13 mouse cellular contexts compared by ENCODE assay signal in genomic region chr7:24297361-24298095, GRCm38 (mm10). TPM values are rescaled to one million over a fixed set of nuclear protein-coding genes. Genes with fewer than 3 reads are reported as not detected.
DNase-seq lines count a peak whose midpoint lies in the region; ATAC-seq and TF ChIP-seq lines count a peak whose summit lies in the region.
"Had no signal": no experiment of that assay in that cellular context is flagged by ENCODE, and none has a peak within 500 bp of the region (broad histone marks: within the 10 kb centered on the region; RNA-seq: fewer than 3 reads in every experiment).

No protein-coding gene starts in this region.

- no peaks in the 10 kb centered on the region for H3K27me3 ChIP-seq in heart, embryonic 12.5 days (replicated peaks)
- no peaks in the 10 kb centered on the region for H3K27me3 ChIP-seq in heart, adult 2 months (ENCODE audit: control insufficient read depth, insufficient read depth, low read length)
- H3K27me3 ChIP-seq in embryonic facial prominence, embryonic 14.5 days (replicated peaks; ENCODE audit: control insufficient read depth, insufficient read depth, low read length), result no peaks in the 10 kb centered on the region
- no peaks in the 10 kb centered on the region for H3K27me3 ChIP-seq in hindbrain, embryonic 15.5 days
- no peaks in the 10 kb centered on the region for H3K27me3 ChIP-seq in midbrain, embryonic 15.5 days (replicated peaks)

- H3K27ac ChIP-seq in heart, embryonic 12.5 days (ENCODE audit: poor library complexity, severe bottlenecking), result no peak overlapping the region
- H3K27ac ChIP-seq in heart, adult 2 months, result no peak overlapping the region
- no peak overlapping the region for H3K27ac ChIP-seq in embryonic facial prominence, embryonic 14.5 days (replicated peaks; ENCODE audit: low read depth, low read length)
- 0 out of 2 replicates have a peak overlapping the region, but pooled peaks have one; percentile 92 for H3K27ac ChIP-seq in hindbrain, embryonic 15.5 days (replicated peaks)
- H3K27ac ChIP-seq in midbrain, embryonic 15.5 days, result no peak overlapping the region

- DNase-seq in heart, adult 2 months, result no peak
- no peak for DNase-seq in embryonic facial prominence, embryonic 14.5 days (ENCODE audit: low spot score)
- DNase-seq in right cerebral cortex, postnatal 14 days, result no peak
- DNase-seq in gastrocnemius, adult 8-10 months (ENCODE audit: low spot score in 2 of 2), result no peak
- DNase-seq: B cell, adult 2 months; gastrocnemius, postnatal 36 days; kidney, postnatal 25 days; liver; thymus, adult 18-20 months had no signal

- H3K9me3 ChIP-seq in heart, embryonic 12.5 days (replicated peaks), result no peaks in the 10 kb centered on the region
- H3K9me3 ChIP-seq in embryonic facial prominence, embryonic 14.5 days (ENCODE audit: control insufficient read depth, low read length), result no peaks in the 10 kb centered on the region
- no peaks in the 10 kb centered on the region for H3K9me3 ChIP-seq in hindbrain, embryonic 15.5 days
- H3K9me3 ChIP-seq in midbrain, embryonic 15.5 days, result no peaks in the 10 kb centered on the region

- H3K36me3 ChIP-seq in heart, embryonic 12.5 days, result peaks cover 58% of the 10 kb centered on the region
- H3K36me3 ChIP-seq in heart, adult 2 months (ENCODE audit: control insufficient read depth, insufficient read depth, low read length), result no peaks in the 10 kb centered on the region
- peaks cover 61% of the 10 kb centered on the region for H3K36me3 ChIP-seq in embryonic facial prominence, embryonic 14.5 days (ENCODE audit: control insufficient read depth, insufficient read depth, low read length)
- peaks cover 50% of the 10 kb centered on the region for H3K36me3 ChIP-seq in hindbrain, embryonic 15.5 days
- peaks cover 31% of the 10 kb centered on the region for H3K36me3 ChIP-seq in midbrain, embryonic 15.5 days (replicated peaks)

- TF ChIP-seq POLR2A in heart, adult 2 months (IDR thresholded peaks at IDR 0.05; ENCODE audit: insufficient read depth, low read depth, low read length), result no peak

- H3K4me1 ChIP-seq in heart, embryonic 12.5 days (replicated peaks), result peaks cover 11% of the 10 kb centered on the region
- no peaks in the 10 kb centered on the region; the same call in 1 of the 2 replicates for H3K4me1 ChIP-seq in heart, adult 2 months (ENCODE audit: control insufficient read depth, insufficient read depth, low read length)
- H3K4me1 ChIP-seq in embryonic facial prominence, embryonic 14.5 days (ENCODE audit: control insufficient read depth, insufficient read depth, low read length), result peaks cover 9% of the 10 kb centered on the region; the same call in 1 of the 2 replicates
- H3K4me1 ChIP-seq in hindbrain, embryonic 15.5 days (replicated peaks), result peaks cover 26% of the 10 kb centered on the region
- peaks cover 24% of the 10 kb centered on the region for H3K4me1 ChIP-seq in midbrain, embryonic 15.5 days

- H3K9ac ChIP-seq in heart, embryonic 12.5 days, result no peak overlapping the region
- no peak overlapping the region for H3K9ac ChIP-seq in heart, adult 2 months (ENCODE audit: low read depth, low read length)
- peak overlapping the region; percentile 83 for H3K9ac ChIP-seq in embryonic facial prominence, embryonic 14.5 days (ENCODE audit: low read depth, low read length)
- 0 out of 2 replicates have a peak overlapping the region, but pooled peaks have one; percentile 82 for H3K9ac ChIP-seq in hindbrain, embryonic 15.5 days
- H3K9ac ChIP-seq in midbrain, embryonic 15.5 days, result 0 out of 2 replicates have a peak overlapping the region, but pooled peaks have one; percentile 73

- intact Hi-C loops in heart, adult 2 months (cut with DNase I), result loop anchor here (5.0 kb wide), 1 partner anchor 325 kb away; the partner anchor contains the start of gene Vmn1r181

- H3K4me2 ChIP-seq in heart, embryonic 12.5 days, result peak overlapping the region; percentile 99; the same call in 1 of the 2 replicates
- H3K4me2 ChIP-seq in embryonic facial prominence, embryonic 14.5 days (ENCODE audit: low read depth, low read length), result peak overlapping the region; percentile 91
- H3K4me2 ChIP-seq in hindbrain, embryonic 15.5 days, result peak overlapping the region; percentile 88
- H3K4me2 ChIP-seq in midbrain, embryonic 15.5 days, result peak overlapping the region; percentile 92

- no peaks in the 10 kb centered on the region for H3K79me2 ChIP-seq in heart, adult 2 months (replicated peaks; ENCODE audit: control insufficient read depth, insufficient read depth, low read length)

- 92% methylated on average over 15 of the region's 15 CpGs for WGBS in heart, embryonic 12.5 days
- 94% methylated on average over 15 of the region's 15 CpGs for WGBS in heart, adult 2 months
- 91% methylated on average over 15 of the region's 15 CpGs for WGBS in embryonic facial prominence, embryonic 14.5 days
- 90% methylated on average over 15 of the region's 15 CpGs for WGBS in hindbrain, embryonic 15.5 days
- 89% methylated on average over 15 of the region's 15 CpGs for WGBS in midbrain, embryonic 15.5 days

- no peak for TF ChIP-seq EP300 in heart, adult 2 months (IDR thresholded peaks at IDR 0.05; ENCODE audit: insufficient read depth, low read depth, low read length)

- H3K4me3 ChIP-seq in heart, embryonic 12.5 days, result no peak overlapping the region
- H3K4me3 ChIP-seq in heart, adult 2 months, result no peak overlapping the region
- peak overlapping the region; percentile 72 for H3K4me3 ChIP-seq in embryonic facial prominence, embryonic 14.5 days (ENCODE audit: low read depth, low read length)
- peak overlapping the region; percentile 78 for H3K4me3 ChIP-seq in hindbrain, embryonic 15.5 days
- H3K4me3 ChIP-seq in midbrain, embryonic 15.5 days, result peak overlapping the region; percentile 83; the same call in 1 of the 2 replicates

- no peak for TF ChIP-seq CTCF in heart, adult 2 months (IDR thresholded peaks at IDR 0.05)

- no peak for ATAC-seq in heart, embryonic 12.5 days (ENCODE audit: insufficient number of reproducible peaks, low FRiP score)
- ATAC-seq in embryonic facial prominence, embryonic 14.5 days (ENCODE audit: low read depth), result no peak
- ATAC-seq in hindbrain, embryonic 15.5 days (ENCODE audit: low FRiP score, low read depth), result no peak
- no peak for ATAC-seq in midbrain, embryonic 15.5 days (replicated peaks)
- ATAC-seq in cerebellum, adult (ENCODE audit: insufficient number of reproducible peaks, low FRiP score, low TSS enrichment), result no peak

RNA-seq across cellular contexts. Expression of gene Zfp61, which starts 3.5 kb away (rescaled TPM):
- polyA plus RNA-seq in heart, embryonic 12.5 days (2016; fragmentation: Nextera tagmentation; extraction: Ambion mirVana), result 17.0 and 17.7 TPM in 2 replicates
- total RNA-seq in heart, adult 2 months (2021), result 1 to 10 TPM; 2.7 to 3.3 TPM
- polyA plus RNA-seq in heart, adult 2 months (2012; rRNA removed), result 2.7 and 5.3 TPM in 2 replicates
- 29.8 and 29.9 TPM in 2 replicates for polyA plus RNA-seq in embryonic facial prominence, embryonic 14.5 days (2014; fragmentation: Nextera tagmentation; extraction: Ambion mirVana)
- 39.5 and 42.3 TPM in 2 replicates for polyA plus RNA-seq in hindbrain, embryonic 15.5 days (2015; fragmentation: Nextera tagmentation; extraction: Ambion mirVana)
- 47.2 and 48.6 TPM in 2 replicates for polyA plus RNA-seq in midbrain, embryonic 15.5 days (2015; fragmentation: Nextera tagmentation; extraction: Ambion mirVana)
- total RNA-seq in gastrocnemius, adult 8-10 months (2022), result 1 to 10 TPM; 2.8 to 4.9 (median 3.3) TPM

RNA-seq across cellular contexts. Expression of gene Zfp94, which starts 18.9 kb away (rescaled TPM):
- 5.5 and 5.6 TPM in 2 replicates for polyA plus RNA-seq in heart, embryonic 12.5 days (2016; fragmentation: Nextera tagmentation; extraction: Ambion mirVana)
- total RNA-seq in heart, adult 2 months (2021), result 1 to 10 TPM; 1.9 to 2.7 TPM
- polyA plus RNA-seq in heart, adult 2 months (2012; rRNA removed), result 3.4 and 3.8 TPM in 2 replicates
- polyA plus RNA-seq in embryonic facial prominence, embryonic 14.5 days (2014; fragmentation: Nextera tagmentation; extraction: Ambion mirVana), result 8.5 and 12.1 TPM in 2 replicates
- 19.5 and 20.3 TPM in 2 replicates for polyA plus RNA-seq in hindbrain, embryonic 15.5 days (2015; fragmentation: Nextera tagmentation; extraction: Ambion mirVana)
- 23.6 and 24.5 TPM in 2 replicates for polyA plus RNA-seq in midbrain, embryonic 15.5 days (2015; fragmentation: Nextera tagmentation; extraction: Ambion mirVana)
- 1 to 10 TPM; 1.7 to 3.1 (median 2.9) TPM for total RNA-seq in gastrocnemius, adult 8-10 months (2022)

RNA-seq across cellular contexts. Expression of gene Zfp93, which starts 27.3 kb away (rescaled TPM):
- polyA plus RNA-seq in heart, embryonic 12.5 days (2016; fragmentation: Nextera tagmentation; extraction: Ambion mirVana), result 5.4 and 6.0 TPM in 2 replicates
- total RNA-seq in heart, adult 2 months (2021), result 1 to 10 TPM; 3.3 to 4.1 TPM
- polyA plus RNA-seq in heart, adult 2 months (2012; rRNA removed), result 1.7 and 2.9 TPM in 2 replicates
- 6.2 and 9.2 TPM in 2 replicates for polyA plus RNA-seq in embryonic facial prominence, embryonic 14.5 days (2014; fragmentation: Nextera tagmentation; extraction: Ambion mirVana)
- 6.2 and 8.2 TPM in 2 replicates for polyA plus RNA-seq in hindbrain, embryonic 15.5 days (2015; fragmentation: Nextera tagmentation; extraction: Ambion mirVana)
- polyA plus RNA-seq in midbrain, embryonic 15.5 days (2015; fragmentation: Nextera tagmentation; extraction: Ambion mirVana), result 8.3 and 9.6 TPM in 2 replicates
- 1 to 10 TPM; 5.9 to 6.9 (median 6.2) TPM for total RNA-seq in gastrocnemius, adult 8-10 months (2022)

RNA-seq across cellular contexts. Expression of gene Tescl, which starts 36.2 kb away (rescaled TPM):
- polyA plus RNA-seq in heart, embryonic 12.5 days (2016; fragmentation: Nextera tagmentation; extraction: Ambion mirVana), result 0.31 TPM in 1 of 2 replicates, not detected in the other
- total RNA-seq in heart, adult 2 months (2021), result not detected
- polyA plus RNA-seq in heart, adult 2 months (2012; rRNA removed), result 0.35 and 0.66 TPM in 2 replicates
- polyA plus RNA-seq in embryonic facial prominence, embryonic 14.5 days (2014; fragmentation: Nextera tagmentation; extraction: Ambion mirVana), result not detected in 2 replicates
- polyA plus RNA-seq in hindbrain, embryonic 15.5 days (2015; fragmentation: Nextera tagmentation; extraction: Ambion mirVana), result 0.23 and 0.38 TPM in 2 replicates
- polyA plus RNA-seq in midbrain, embryonic 15.5 days (2015; fragmentation: Nextera tagmentation; extraction: Ambion mirVana), result 0.48 TPM in 1 of 2 replicates, not detected in the other
- not detected for total RNA-seq in gastrocnemius, adult 8-10 months (2022)
- total RNA-seq: gastrocnemius, postnatal 36 days had no signal

RNA-seq across cellular contexts. Expression of gene Zfp108, which starts 42.9 kb away (rescaled TPM):
- 2.2 and 2.5 TPM in 2 replicates for polyA plus RNA-seq in heart, embryonic 12.5 days (2016; fragmentation: Nextera tagmentation; extraction: Ambion mirVana)
- total RNA-seq in heart, adult 2 months (2021), result 1 to 10 TPM; 1.4 to 1.8 TPM
- polyA plus RNA-seq in heart, adult 2 months (2012; rRNA removed), result 0.70 and 1.4 TPM in 2 replicates
- 4.3 and 5.6 TPM in 2 replicates for polyA plus RNA-seq in embryonic facial prominence, embryonic 14.5 days (2014; fragmentation: Nextera tagmentation; extraction: Ambion mirVana)
- polyA plus RNA-seq in hindbrain, embryonic 15.5 days (2015; fragmentation: Nextera tagmentation; extraction: Ambion mirVana), result 7.0 and 7.5 TPM in 2 replicates
- 7.0 and 7.9 TPM in 2 replicates for polyA plus RNA-seq in midbrain, embryonic 15.5 days (2015; fragmentation: Nextera tagmentation; extraction: Ambion mirVana)
- 1 to 10 TPM; 2.0 to 2.4 (median 2.2) TPM for total RNA-seq in gastrocnemius, adult 8-10 months (2022)

Comparison
In these comparisons a context has a peak if more than half of its experiments do, and no peak if none do; other contexts are left out.
1. H3K4me3 ChIP-seq: peak in embryonic facial prominence, embryonic 14.5 days (single experiment), hindbrain, embryonic 15.5 days (single experiment) and midbrain, embryonic 15.5 days (single experiment); none in heart, embryonic 12.5 days (single experiment) and heart, adult 2 months (single experiment).
2. H3K9ac ChIP-seq: peak in embryonic facial prominence, embryonic 14.5 days (single experiment), hindbrain, embryonic 15.5 days (single experiment) and midbrain, embryonic 15.5 days (single experiment); none in heart, embryonic 12.5 days (single experiment) and heart, adult 2 months (single experiment).
3. Peak in every context shown above with its lines, with median percentiles within 50 percentile points of each other: H3K4me2 ChIP-seq.